Mouse (Mus musculus): ENCODE results near the gene Olfr1381. TPM values are rescaled to one million over a fixed set of nuclear protein-coding genes. Genes with fewer than 3 reads are reported as not detected.

Gene Olfr1381
- polyA plus RNA-seq, 1 experiment from 2014 or later: not detected

Other genes with a start within 250 kb of the Olfr1381 start
- gene Olfr10, start 238.7 kb upstream of the Olfr1381 start, polyA plus RNA-seq (2015; fragmentation: Nextera tagmentation; extraction: Ambion mirVana): not detected in 2 replicates
- not detected in 2 replicates for gene Olfr1391, start 220.7 kb upstream of the Olfr1381 start, polyA plus RNA-seq (2015; fragmentation: Nextera tagmentation; extraction: Ambion mirVana)
- gene Olfr1390, start 208.3 kb upstream of the Olfr1381 start, polyA plus RNA-seq (2015; fragmentation: Nextera tagmentation; extraction: Ambion mirVana): not detected in 2 replicates
- not detected in 2 replicates for gene Olfr1389, start 120.4 kb upstream of the Olfr1381 start, polyA plus RNA-seq (2015; fragmentation: Nextera tagmentation; extraction: Ambion mirVana)
- gene Olfr1388, start 106.8 kb upstream of the Olfr1381 start, polyA plus RNA-seq (2015; fragmentation: Nextera tagmentation; extraction: Ambion mirVana): not detected in 2 replicates
- not detected in 2 replicates for gene Olfr1387, start 88.1 kb upstream of the Olfr1381 start, polyA plus RNA-seq (2015; fragmentation: Nextera tagmentation; extraction: Ambion mirVana)
- gene Olfr1386, start 78.4 kb upstream of the Olfr1381 start, polyA plus RNA-seq (2015; fragmentation: Nextera tagmentation; extraction: Ambion mirVana): not detected in 2 replicates
- gene Olfr1385, start 54.4 kb upstream of the Olfr1381 start, polyA plus RNA-seq (2015; fragmentation: Nextera tagmentation; extraction: Ambion mirVana): not detected in 2 replicates
- not detected in 2 replicates for gene Olfr1384, start 36.7 kb upstream of the Olfr1381 start, polyA plus RNA-seq (2015; fragmentation: Nextera tagmentation; extraction: Ambion mirVana)
- not detected in 2 replicates for gene Olfr1383, start 23.8 kb upstream of the Olfr1381 start, polyA plus RNA-seq (2015; fragmentation: Nextera tagmentation; extraction: Ambion mirVana)
- gene Olfr1382, start 15.2 kb upstream of the Olfr1381 start, polyA plus RNA-seq (2015; fragmentation: Nextera tagmentation; extraction: Ambion mirVana): not detected in 2 replicates
- gene Olfr1380, start 13.4 kb downstream of the Olfr1381 start, polyA plus RNA-seq (2015; fragmentation: Nextera tagmentation; extraction: Ambion mirVana): not detected in 2 replicates
- 1.2 and 1.8 TPM in 2 replicates for gene Flt4, start 65.8 kb downstream of the Olfr1381 start, polyA plus RNA-seq (2015; fragmentation: Nextera tagmentation; extraction: Ambion mirVana)
- not detected in 2 replicates for gene Scgb3a1, start 120.2 kb downstream of the Olfr1381 start, polyA plus RNA-seq (2015; fragmentation: Nextera tagmentation; extraction: Ambion mirVana)
- gene Cnot6, start 169.3 kb downstream of the Olfr1381 start, polyA plus RNA-seq (2015; fragmentation: Nextera tagmentation; extraction: Ambion mirVana): 65.6 and 65.8 TPM in 2 replicates